Mouse (Mus musculus) megakaryocyte, embryonic 14.5 days (primary cell): Measurements from ENCODE around the gene Mast4. TPM values are rescaled to one million over a fixed set of nuclear protein-coding genes. Genes with fewer than 3 reads are reported as not detected.

Source experiments
- H3K27me3 ChIP-seq: replicated peaks from 2 replicates; pipeline ENCODE3; 2012; ENCODE audit warnings: inconsistent platforms
- H3K36me3 ChIP-seq: replicated peaks from 2 replicates; pipeline ENCODE3; 2012; ENCODE audit warnings: low read length, inconsistent platforms, mixed read lengths
- H3K4me1 ChIP-seq: 2 replicates; pipeline ENCODE4 v1.6.1; 2012; ENCODE audit warnings: inconsistent platforms
- H3K4me3 ChIP-seq: replicated peaks from 2 replicates; pipeline ENCODE3; 2012; ENCODE audit warnings: moderate library complexity, mild to moderate bottlenecking, inconsistent platforms
- H3K9me3 ChIP-seq: 2 replicates; pipeline ENCODE4 v1.6.1; 2012; ENCODE audit warnings: inconsistent platforms
- FLI1 ChIP-seq: IDR thresholded peaks from 2 replicates; pipeline ENCODE4 v1.6.1; 2012; ENCODE audit warnings: low read length, inconsistent platforms, mixed read lengths
- GATA1 ChIP-seq: IDR thresholded peaks from 3 replicates; pipeline ENCODE4 v1.6.1; 2012; ENCODE audit warnings: mixed read lengths, low read length, inconsistent platforms, borderline replicate concordance
- polyA plus RNA-seq: library from polyadenylated mRNA; stranded (reverse); fragments of >175 nt; gene quantifications from 2 replicates; pipeline ENCODE4 v1.2.3, GENCODE M21; 2012; ENCODE audit warnings: low replicate concordance; ENCODE audit not compliant: insufficient read depth

Gene Mast4
- polyA plus RNA-seq, 1 experiment, result 3.5 TPM

GRCm38 (mm10) chr13:102894287-102895234, 439.7 kb downstream of the Mast4 start:
- no peaks in the 10 kb centered on the region for H3K27me3 ChIP-seq
- H3K36me3 ChIP-seq, result peaks cover 36% of the 10 kb centered on the region
- no peak overlapping the region for H3K4me3 ChIP-seq
- H3K9me3 ChIP-seq, result no peaks in the 10 kb centered on the region
- peaks cover 70% of the 10 kb centered on the region for H3K4me1 ChIP-seq
- TF ChIP-seq GATA1, result no peak
- no peak for TF ChIP-seq FLI1

- Histone ChIP-seq H3K27me3 (no peaks in the 10 kb centered on the region), H3K36me3 (peaks cover 48% of the 10 kb centered on the region), H3K9me3 (no peaks in the 10 kb centered on the region), H3K4me1 (peaks cover 69% of the 10 kb centered on the region), H3K4me3 (no peak overlapping the region)
- TF ChIP-seq FLI1 (no peak), GATA1 (no peak)
Observed at GRCm38 (mm10) chr13:102892783-102893182, 441.5 kb downstream of the Mast4 start.

- peaks cover 58% of the 10 kb centered on the region for H3K36me3 ChIP-seq
- H3K27me3 ChIP-seq, result no peaks in the 10 kb centered on the region
- no peaks in the 10 kb centered on the region for H3K9me3 ChIP-seq
- H3K4me1 ChIP-seq, result peaks cover 70% of the 10 kb centered on the region
- H3K4me3 ChIP-seq, result no peak overlapping the region
- TF ChIP-seq GATA1 (no peak), FLI1 (no peak)
Observed at GRCm38 (mm10) chr13:102889989-102890388, 444.3 kb downstream of the Mast4 start.

GRCm38 (mm10) chr13:102889537-102889936, 444.8 kb downstream of the Mast4 start:
- TF ChIP-seq FLI1, result no peak
- no peak for TF ChIP-seq GATA1
- H3K27me3 ChIP-seq, result no peaks in the 10 kb centered on the region

GRCm38 (mm10) chr13:102888895-102889490, 445.3 kb downstream of the Mast4 start:
- H3K9me3 ChIP-seq, result no peaks in the 10 kb centered on the region
- H3K27me3 ChIP-seq, result no peaks in the 10 kb centered on the region
- H3K36me3 ChIP-seq, result peaks cover 50% of the 10 kb centered on the region
- peak overlapping the region; percentile 60 for H3K4me3 ChIP-seq
- H3K4me1 ChIP-seq, result peaks cover 60% of the 10 kb centered on the region
- no peak for TF ChIP-seq FLI1
- no peak for TF ChIP-seq GATA1

More at GRCm38 (mm10) chr13:102889537-102889936, 444.8 kb downstream of the Mast4 start:
- Histone ChIP-seq H3K4me3 (peak overlapping the region; percentile 70), H3K4me1 (peaks cover 65% of the 10 kb centered on the region), H3K36me3 (peaks cover 54% of the 10 kb centered on the region), H3K9me3 (no peaks in the 10 kb centered on the region)

GRCm38 (mm10) chr13:102888211-102888610, 446.1 kb downstream of the Mast4 start:
- Histone ChIP-seq H3K9me3 (no peaks in the 10 kb centered on the region), H3K27me3 (no peaks in the 10 kb centered on the region), H3K4me3 (no peak overlapping the region), H3K36me3 (peaks cover 48% of the 10 kb centered on the region), H3K4me1 (peaks cover 61% of the 10 kb centered on the region)
- no peak for TF ChIP-seq FLI1
- no peak for TF ChIP-seq GATA1

- H3K9me3 ChIP-seq, result no peaks in the 10 kb centered on the region
- no peak for TF ChIP-seq FLI1
- TF ChIP-seq GATA1, result no peak
- peaks cover 63% of the 10 kb centered on the region for H3K4me1 ChIP-seq
- H3K27me3 ChIP-seq, result no peaks in the 10 kb centered on the region
- no peak overlapping the region for H3K4me3 ChIP-seq
- H3K36me3 ChIP-seq, result peaks cover 52% of the 10 kb centered on the region
Observed at GRCm38 (mm10) chr13:102887534-102887933, 446.8 kb downstream of the Mast4 start.

GRCm38 (mm10) chr13:102886788-102887187, 447.5 kb downstream of the Mast4 start:
- Histone ChIP-seq H3K36me3 (peaks cover 52% of the 10 kb centered on the region), H3K27me3 (no peaks in the 10 kb centered on the region), H3K9me3 (no peaks in the 10 kb centered on the region), H3K4me1 (peaks cover 63% of the 10 kb centered on the region), H3K4me3 (no peak overlapping the region)
- TF ChIP-seq FLI1 (no peak), GATA1 (no peak)

- H3K9me3 ChIP-seq, result no peaks in the 10 kb centered on the region
- H3K36me3 ChIP-seq, result peaks cover 49% of the 10 kb centered on the region
- no peak for TF ChIP-seq FLI1
- TF ChIP-seq GATA1, result no peak
- H3K27me3 ChIP-seq, result no peaks in the 10 kb centered on the region
- peaks cover 69% of the 10 kb centered on the region for H3K4me1 ChIP-seq
- H3K4me3 ChIP-seq, result no peak overlapping the region
Observed at GRCm38 (mm10) chr13:102886147-102886546, 448.1 kb downstream of the Mast4 start.

- no peak overlapping the region for H3K4me3 ChIP-seq
- peaks cover 47% of the 10 kb centered on the region for H3K36me3 ChIP-seq
- H3K4me1 ChIP-seq, result peaks cover 65% of the 10 kb centered on the region
- H3K27me3 ChIP-seq, result no peaks in the 10 kb centered on the region
- TF ChIP-seq FLI1 (no peak), GATA1 (no peak)
- no peaks in the 10 kb centered on the region for H3K9me3 ChIP-seq
Observed at GRCm38 (mm10) chr13:102880381-102881076, 453.8 kb downstream of the Mast4 start.
